Mouse (Mus musculus): ENCODE results near the gene Plgrkt. TPM values are rescaled to one million over a fixed set of nuclear protein-coding genes. Genes with fewer than 3 reads are reported as not detected.

Gene Plgrkt
- total RNA-seq, 2 experiments from 2014 or later, result 24.3 to 28.4 TPM

DNA sequence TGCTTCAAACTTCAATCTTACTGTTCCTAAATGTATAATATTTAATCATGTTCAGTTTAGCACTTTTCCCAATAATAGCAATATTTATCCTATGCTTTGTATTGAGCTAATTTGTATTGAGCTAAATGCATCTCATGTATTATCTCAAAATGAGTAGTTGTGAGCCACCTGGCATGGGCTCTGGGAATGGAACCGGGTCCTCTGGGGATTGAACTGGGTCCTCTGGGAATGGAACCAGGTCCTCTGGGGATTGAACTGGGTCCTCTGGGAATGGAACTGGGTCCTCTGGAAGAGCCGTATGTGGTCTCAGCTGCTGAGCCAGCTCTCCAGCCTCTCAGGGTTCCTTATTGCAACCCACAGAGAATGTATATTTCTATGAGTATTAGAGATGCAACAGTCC, 65.1 kb downstream of the Plgrkt start:
- DNase-seq (ENCODE audit: extremely low spot score in 1 of 2, low spot score in 1 of 2), result no peak

DNA sequence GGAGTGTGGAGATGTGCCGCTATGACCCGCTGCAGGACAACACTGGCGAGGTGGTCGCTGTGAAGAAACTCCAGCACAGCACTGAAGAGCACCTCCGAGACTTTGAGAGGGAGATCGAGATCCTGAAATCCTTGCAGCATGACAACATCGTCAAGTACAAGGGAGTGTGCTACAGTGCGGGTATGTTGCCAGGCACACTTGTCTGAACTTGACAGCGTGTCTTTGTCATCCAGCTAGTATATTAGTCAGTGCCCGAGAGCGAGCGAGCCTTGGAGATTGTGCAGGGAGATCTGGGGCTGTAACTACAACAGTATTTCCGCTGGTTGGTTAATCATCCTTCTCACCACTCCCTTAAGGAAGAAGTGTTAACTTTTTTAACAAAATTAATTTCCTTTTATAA, 66.3 kb downstream of the Plgrkt start:
- DNase-seq (ENCODE audit: extremely low spot score in 1 of 2, low spot score in 1 of 2), result no peak

Other genes starting within 250 kb of the Plgrkt start
- 10 to 100 TPM; 26.1 to 27.5 TPM for gene Jak2, start 115.6 kb downstream of the Plgrkt start, total RNA-seq (2021)
- under 1 TPM; 0.39 to 0.56 TPM for gene Insl6, start 42.0 kb downstream of the Plgrkt start, total RNA-seq (2021)
- 1 to 10 TPM; 1.8 to 2.3 TPM for gene Rln1, start 32.7 kb downstream of the Plgrkt start, total RNA-seq (2021)
- gene Cd274, start 65 bp upstream of the Plgrkt start, total RNA-seq (2021), result 1 to 10 TPM in 1 of 2 experiments, under 1 TPM in 1; 0.96 to 1.1 TPM
- gene Pdcd1lg2, start 43.5 kb upstream of the Plgrkt start, total RNA-seq (2021), result not detected
- gene Ric1, start 154.9 kb upstream of the Plgrkt start, total RNA-seq (2021), result 10 to 100 TPM; 40.9 to 47.7 TPM